Mouse (Mus musculus) neural tube, embryonic 14.5 days (tissue): ENCODE measurements at regions not wholly inside any gene's neighbourhood (a gene's known extent, or its start where the extent isn't known, plus 50 kb on each side); places are given as distances from the start of the nearest gene placed in this dataset.

Experiments
- ATAC-seq: fragments of 200-750 bp; cut with Nextera tagmentation; 2 replicates; pipeline ENCODE4 v1.8.0; 2017; ENCODE audit warnings: low read depth, mild to moderate bottlenecking, moderate TSS enrichment, moderate library complexity
- H3K27ac ChIP-seq: fragments of 300-500 bp; sonication (generic); 2 replicates; pipeline ENCODE4 v1.5.1; 2014; ENCODE audit warnings: low read depth, mild to moderate bottlenecking, control low read depth, low read length, moderate library complexity, mixed read lengths
- H3K27me3 ChIP-seq: fragments of 300-500 bp; sonication (generic); 2 replicates; pipeline ENCODE4 v1.6.1; 2014; ENCODE audit warnings: low read length; ENCODE audit not compliant: control insufficient read depth, insufficient read depth
- H3K36me3 ChIP-seq: fragments of 300-500 bp; sonication (generic); 2 replicates; pipeline ENCODE4 v1.6.1; 2014; ENCODE audit warnings: low read length, mixed read lengths; ENCODE audit not compliant: control insufficient read depth, insufficient read depth
- H3K4me1 ChIP-seq: fragments of 300-500 bp; sonication (generic); 2 replicates; pipeline ENCODE4 v1.6.1; 2014; ENCODE audit warnings: low read length; ENCODE audit not compliant: control insufficient read depth, insufficient read depth
- H3K4me2 ChIP-seq: fragments of 300-500 bp; sonication (generic); 2 replicates; pipeline ENCODE4 v1.6.1; 2014; ENCODE audit warnings: mild to moderate bottlenecking, low read depth, low read length, control low read depth
- H3K4me3 ChIP-seq: fragments of 300-500 bp; sonication (generic); 2 replicates; pipeline ENCODE4 v1.5.1; 2014; ENCODE audit warnings: low read depth, low read length, control low read depth, mixed read lengths
- H3K9ac ChIP-seq: fragments of 300-500 bp; sonication (generic); replicated peaks from 2 replicates; pipeline ENCODE4 v1.6.1; 2014; ENCODE audit warnings: low read depth, mild to moderate bottlenecking, control low read depth, low read length, mixed read lengths
- H3K9me3 ChIP-seq: fragments of 300-500 bp; sonication (generic); 2 replicates; pipeline ENCODE4 v1.6.1; 2016; ENCODE audit warnings: low read length; ENCODE audit not compliant: control insufficient read depth
- WGBS: fragments of 180-500 bp; shearing (Covaris S2); extraction: QIAGEN DNeasy Blood & Tissue Kit; methylation state at CpG from one replicate; pipeline ENCODE4 v1.1.7; 2014; 5-methylcytosine and 5-hydroxymethylcytosine counted together

GRCm38 (mm10) chr13:5802079-5802478 lies 59.2 kb upstream of the Klf6 start:
- no peaks in the 10 kb centered on the region for H3K36me3 ChIP-seq
- H3K9ac ChIP-seq, result no peak overlapping the region
- no peaks in the 10 kb centered on the region for H3K4me1 ChIP-seq
- no peaks in the 10 kb centered on the region for H3K27me3 ChIP-seq
- 46% methylated on average over 7 of the region's 7 CpGs for WGBS
- no peaks in the 10 kb centered on the region for H3K9me3 ChIP-seq
- no peak for ATAC-seq
- no peak overlapping the region for H3K27ac ChIP-seq
- no peak overlapping the region for H3K4me3 ChIP-seq
- no peak overlapping the region for H3K4me2 ChIP-seq

DNA sequence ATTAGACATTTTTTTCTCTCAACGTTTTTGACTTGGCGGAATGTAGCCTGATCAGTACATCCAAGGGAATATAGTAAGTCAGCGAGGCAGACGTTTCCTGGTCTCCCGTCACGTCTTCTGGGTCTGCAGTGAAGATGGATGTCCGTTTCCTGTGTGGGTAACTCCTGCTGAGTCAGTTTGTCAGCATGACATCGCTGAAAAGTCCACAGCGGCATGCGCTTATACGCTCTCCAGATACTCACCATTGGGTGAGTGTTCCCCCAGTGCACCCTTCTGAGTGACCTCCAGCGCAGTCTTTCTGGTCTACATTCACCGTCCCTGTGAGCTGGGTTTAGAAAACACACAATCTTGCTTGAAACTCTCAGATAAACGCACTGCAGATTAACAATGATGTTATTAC lies 58.5 kb upstream of the Klf6 start:
- H3K9ac ChIP-seq, result no peak overlapping the region
- ATAC-seq, result no peak
- no peak overlapping the region for H3K4me2 ChIP-seq
- 52% methylated on average over 14 of the region's 14 CpGs for WGBS
- H3K9me3 ChIP-seq, result no peaks in the 10 kb centered on the region
- H3K4me3 ChIP-seq, result no peak overlapping the region
- no peaks in the 10 kb centered on the region for H3K27me3 ChIP-seq
- no peak overlapping the region for H3K27ac ChIP-seq
- no peaks in the 10 kb centered on the region for H3K4me1 ChIP-seq
- no peaks in the 10 kb centered on the region for H3K36me3 ChIP-seq

GRCm38 (mm10) chr13:5803540-5804380 lies 57.5 kb upstream of the Klf6 start:
- no peak for ATAC-seq
- no peaks in the 10 kb centered on the region for H3K4me1 ChIP-seq
- 9% methylated on average over 6 of the region's 6 CpGs for WGBS

DNA sequence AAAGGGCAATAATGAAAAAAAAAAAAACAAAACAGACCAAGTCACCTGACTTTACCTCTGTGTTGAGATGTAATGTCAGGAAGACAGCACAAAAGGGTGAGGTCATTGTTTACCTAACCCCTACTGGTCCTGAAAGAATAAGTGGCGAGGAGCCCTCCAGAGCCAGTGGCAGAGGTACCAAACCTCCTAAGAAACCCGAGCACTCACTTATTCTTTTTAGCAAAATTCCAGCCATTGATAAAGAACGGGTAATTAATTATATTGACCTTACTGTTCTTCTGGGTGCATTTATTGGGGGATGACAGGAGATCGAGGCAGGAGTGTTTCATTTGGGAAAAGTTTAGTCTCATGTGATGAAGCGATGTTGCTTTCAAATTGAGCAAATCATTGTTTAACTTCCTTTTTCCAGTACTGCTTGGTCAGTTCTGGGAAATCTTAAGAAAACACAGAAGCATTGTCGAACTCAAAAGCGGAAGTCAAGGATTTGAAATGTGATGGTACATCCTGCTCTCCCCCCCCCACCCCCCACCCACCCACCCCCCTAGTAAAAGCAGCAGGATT lies 56.8 kb upstream of the Klf6 start:
- Histone ChIP-seq H3K9me3 (no peaks in the 10 kb centered on the region), H3K4me2 (no peak overlapping the region), H3K27me3 (no peaks in the 10 kb centered on the region), H3K36me3 (no peaks in the 10 kb centered on the region), H3K4me3 (no peak overlapping the region), H3K27ac (no peak overlapping the region), H3K9ac (no peak overlapping the region), H3K4me1 (no peaks in the 10 kb centered on the region)
- ATAC-seq, result no peak
- 24% methylated on average over 7 of the region's 7 CpGs for WGBS

More at GRCm38 (mm10) chr13:5803540-5804380, 57.5 kb upstream of the Klf6 start:
- Histone ChIP-seq H3K27ac (no peak overlapping the region), H3K27me3 (no peaks in the 10 kb centered on the region), H3K9me3 (no peaks in the 10 kb centered on the region), H3K9ac (no peak overlapping the region), H3K4me3 (no peak overlapping the region), H3K4me2 (no peak overlapping the region), H3K36me3 (no peaks in the 10 kb centered on the region)

- H3K4me1 ChIP-seq, result no peaks in the 10 kb centered on the region
- no peak for ATAC-seq
- H3K9me3 ChIP-seq, result no peaks in the 10 kb centered on the region
- no peak overlapping the region for H3K4me2 ChIP-seq
- no peak overlapping the region for H3K9ac ChIP-seq
- WGBS, result 90% methylated on average over 2 of the region's 2 CpGs
- no peak overlapping the region for H3K4me3 ChIP-seq
- H3K27me3 ChIP-seq, result no peaks in the 10 kb centered on the region
- no peaks in the 10 kb centered on the region for H3K36me3 ChIP-seq
- H3K27ac ChIP-seq, result no peak overlapping the region
These were observed 52.9 kb upstream of the Klf6 start for GRCm38 (mm10) chr13:5808380-5808779.
